Mouse (Mus musculus): ENCODE measurements at regions not wholly inside any gene's neighbourhood (a gene's known extent, or its start where the extent isn't known, plus 50 kb on each side); places are given as distances from the start of the nearest gene placed in this dataset.

- no peaks in the 10 kb centered on the region for H3K79me2 ChIP-seq (ENCODE audit: control insufficient read depth, insufficient read depth)
- no peak overlapping the region for H3K4me3 ChIP-seq
- H3K27me3 ChIP-seq (ENCODE audit: control insufficient read depth, insufficient read depth, insufficient read length) = no peaks in the 10 kb centered on the region
- no peak overlapping the region for H3ac ChIP-seq (ENCODE audit: control insufficient read depth, insufficient read length)
- H3K36me3 ChIP-seq (ENCODE audit: control insufficient read depth, insufficient read depth) = no peaks in the 10 kb centered on the region
- TF ChIP-seq POLR2A (IDR thresholded peaks at IDR 0.05; ENCODE audit: insufficient read length, low read depth) = no peak
- TF ChIP-seq POLR2AphosphoS2 (IDR thresholded peaks at IDR 0.05; ENCODE audit: insufficient read length, low read depth) = no peak
- TF ChIP-seq MYOD1 (IDR thresholded peaks at IDR 0.05; ENCODE audit: control insufficient read depth in 1 of 3, insufficient read length in 2 of 3, low read depth in 2 of 3) = no peak
- no peak for TF ChIP-seq REST (IDR thresholded peaks at IDR 0.05; ENCODE audit: insufficient read depth, insufficient read length)
- no peak for TF ChIP-seq MAX (IDR thresholded peaks at IDR 0.05; ENCODE audit: low read depth)
- TF ChIP-seq USF1 (IDR thresholded peaks at IDR 0.05; ENCODE audit: low read depth) = no peak
- TF ChIP-seq TCF12 (IDR thresholded peaks at IDR 0.05; ENCODE audit: insufficient read depth, poor library complexity, severe bottlenecking) = no peak
- H3K4me2 ChIP-seq (ENCODE audit: low read depth) = no peak overlapping the region
Observed at GRCm38 (mm10) chr4:31786284-31786683, 177.6 kb upstream of the Map3k7 start.

GRCm38 (mm10) chr4:31817574-31818240 lies 146.2 kb upstream of the Map3k7 start:
- Histone ChIP-seq H3K79me2 (ENCODE audit: control insufficient read depth, insufficient read depth) (no peaks in the 10 kb centered on the region), H3ac (ENCODE audit: control insufficient read depth, insufficient read length) (no peak overlapping the region), H3K4me2 (ENCODE audit: low read depth) (no peak overlapping the region), H3K4me3 (no peak overlapping the region), H3K36me3 (ENCODE audit: control insufficient read depth, insufficient read depth) (no peaks in the 10 kb centered on the region), H3K27me3 (ENCODE audit: control insufficient read depth, insufficient read depth, insufficient read length) (no peaks in the 10 kb centered on the region)
- TF ChIP-seq TCF12 (IDR thresholded peaks at IDR 0.05; ENCODE audit: insufficient read depth, poor library complexity, severe bottlenecking) (no peak), POLR2AphosphoS2 (IDR thresholded peaks at IDR 0.05; ENCODE audit: insufficient read length, low read depth) (no peak), SRF (IDR thresholded peaks at IDR 0.05; ENCODE audit: control insufficient read depth, insufficient read length, low read depth) (no peak), USF1 (IDR thresholded peaks at IDR 0.05; ENCODE audit: low read depth) (no peak), MAX (IDR thresholded peaks at IDR 0.05; ENCODE audit: low read depth) (no peak), REST (IDR thresholded peaks at IDR 0.05; ENCODE audit: insufficient read depth, insufficient read length) (no peak), E2F4 (IDR thresholded peaks at IDR 0.05; ENCODE audit: insufficient read depth) (no peak), CEBPB (IDR thresholded peaks at IDR 0.05; ENCODE audit: insufficient read depth, poor library complexity, severe bottlenecking) (no peak), TCF3 (IDR thresholded peaks at IDR 0.05; ENCODE audit: insufficient read length, low read depth) (no peak), MYOG (IDR thresholded peaks at IDR 0.05; ENCODE audit: control insufficient read depth in 1 of 3, insufficient read depth in 1 of 3, insufficient read length in 2 of 3, low read depth in 2 of 3) (no peak), POLR2A (IDR thresholded peaks at IDR 0.05; ENCODE audit: insufficient read length, low read depth) (no peak), MYOD1 (IDR thresholded peaks at IDR 0.05; ENCODE audit: control insufficient read depth in 1 of 3, insufficient read length in 2 of 3, low read depth in 2 of 3) (no peak)

- Histone ChIP-seq H3K4me2 (ENCODE audit: low read depth) (peak overlapping the region; percentile 74), H3K27me3 (ENCODE audit: control insufficient read depth, insufficient read depth, insufficient read length) (no peaks in the 10 kb centered on the region), H3K79me2 (ENCODE audit: control insufficient read depth, insufficient read depth) (no peaks in the 10 kb centered on the region), H3ac (ENCODE audit: control insufficient read depth, insufficient read length) (no peak overlapping the region), H3K4me3 (no peak overlapping the region), H3K36me3 (ENCODE audit: control insufficient read depth, insufficient read depth) (no peaks in the 10 kb centered on the region)
- TF ChIP-seq TCF12 (IDR thresholded peaks at IDR 0.05; ENCODE audit: insufficient read depth, poor library complexity, severe bottlenecking) (no peak), USF1 (IDR thresholded peaks at IDR 0.05; ENCODE audit: low read depth) (no peak), TCF3 (IDR thresholded peaks at IDR 0.05; ENCODE audit: insufficient read length, low read depth) (no peak), E2F4 (IDR thresholded peaks at IDR 0.05; ENCODE audit: insufficient read depth) (no peak), MYOG (IDR thresholded peaks at IDR 0.05; ENCODE audit: control insufficient read depth in 1 of 3, insufficient read depth in 1 of 3, insufficient read length in 2 of 3, low read depth in 2 of 3) (no peak), POLR2A (IDR thresholded peaks at IDR 0.05; ENCODE audit: insufficient read length, low read depth) (no peak)
Observed at GRCm38 (mm10) chr4:31819521-31820259, 144.2 kb upstream of the Map3k7 start.

- Histone ChIP-seq H3K4me3 (no peak overlapping the region), H3K4me2 (ENCODE audit: low read depth) (no peak overlapping the region), H3K36me3 (ENCODE audit: control insufficient read depth, insufficient read depth) (no peaks in the 10 kb centered on the region), H3ac (ENCODE audit: control insufficient read depth, insufficient read length) (no peak overlapping the region), H3K27me3 (ENCODE audit: control insufficient read depth, insufficient read depth, insufficient read length) (no peaks in the 10 kb centered on the region), H3K79me2 (ENCODE audit: control insufficient read depth, insufficient read depth) (no peaks in the 10 kb centered on the region)
- TF ChIP-seq REST (IDR thresholded peaks at IDR 0.05; ENCODE audit: insufficient read depth, insufficient read length) (no peak), SRF (IDR thresholded peaks at IDR 0.05; ENCODE audit: control insufficient read depth, insufficient read length, low read depth) (no peak)
Observed at GRCm38 (mm10) chr4:31823574-31824348, 140.1 kb upstream of the Map3k7 start.
